Mouse (Mus musculus) intestine, embryonic 14.5 days (tissue): Measurements from ENCODE around the gene Cpt1c. TPM values are rescaled to one million over a fixed set of nuclear protein-coding genes. Genes with fewer than 3 reads are reported as not detected.
A peak's percentile ranks its signal among the peaks of the same experiment; 100 is the strongest.

Experiments used
- ATAC-seq: fragments of 200-750 bp; cut with Nextera tagmentation; replicated peaks from 2 replicates; pipeline ENCODE4 v1.8.0; 2017; ENCODE audit warnings: low read depth, moderate number of reproducible peaks, moderate TSS enrichment, moderate library complexity; ENCODE audit not compliant: low FRiP score, low TSS enrichment
- DNase-seq: peaks from one replicate; pipeline ENCODE4 v3.0.0-alpha.2; 2018; ENCODE audit warnings: low spot score
- H3K27ac ChIP-seq: fragments of 300-500 bp; sonication (generic); 2 replicates; pipeline ENCODE4 v1.5.1; 2014; ENCODE audit warnings: low read depth, mild to moderate bottlenecking, control low read depth
- H3K27me3 ChIP-seq: fragments of 300-500 bp; sonication (generic); replicated peaks from 2 replicates; pipeline ENCODE4 v1.6.1; 2014; ENCODE audit warnings: low read length, control low read depth; ENCODE audit not compliant: control insufficient read depth, insufficient read depth
- H3K36me3 ChIP-seq: fragments of 300-500 bp; sonication (generic); 2 replicates; pipeline ENCODE4 v1.6.1; 2014; ENCODE audit warnings: low read length, control low read depth; ENCODE audit not compliant: control insufficient read depth, insufficient read depth
- H3K4me1 ChIP-seq: fragments of 300-500 bp; sonication (generic); replicated peaks from 2 replicates; pipeline ENCODE4 v1.6.1; 2014; ENCODE audit warnings: low read length, control low read depth, mixed read lengths; ENCODE audit not compliant: control insufficient read depth, insufficient read depth
- H3K4me2 ChIP-seq: fragments of 300-500 bp; sonication (generic); 2 replicates; pipeline ENCODE4 v1.6.1; 2014; ENCODE audit warnings: low read length
- H3K4me3 ChIP-seq: fragments of 300-500 bp; sonication (generic); 2 replicates; pipeline ENCODE4 v1.5.1; 2014; ENCODE audit warnings: low read depth, low read length, control low read depth, mixed read lengths
- H3K9ac ChIP-seq: fragments of 300-500 bp; sonication (generic); 2 replicates; pipeline ENCODE4 v1.6.1; 2014; ENCODE audit warnings: mild to moderate bottlenecking, low read length
- H3K9me3 ChIP-seq: fragments of 300-500 bp; sonication (generic); 2 replicates; pipeline ENCODE4 v1.6.1; 2016; ENCODE audit warnings: low read length, control low read depth; ENCODE audit not compliant: control insufficient read depth
- WGBS: fragments of 180-500 bp; shearing (Covaris S2); extraction: QIAGEN DNeasy Blood & Tissue Kit; methylation state at CpG from one replicate; pipeline ENCODE4 v1.1.7; 2014; 5-methylcytosine and 5-hydroxymethylcytosine counted together
- polyA plus RNA-seq: library from polyadenylated mRNA; unstranded; fragments of >200 nt; fragmentation: Nextera tagmentation; extraction: Ambion mirVana; gene quantifications from 2 replicates; pipeline ENCODE4 v1.2.1, GENCODE M21; 2014

The Cpt1c gene
- polyA plus RNA-seq, 1 experiment from 2014 or later, result 21.9 TPM

GRCm38 (mm10) chr7:44996672-44997071, 22.0 kb upstream of the Cpt1c start:
- peaks cover 18% of the 10 kb centered on the region for H3K4me1 ChIP-seq
- 10% methylated on average over 10 of the region's 10 CpGs for WGBS
- H3K4me2 ChIP-seq, result peak overlapping the region; percentile 96
- peak overlapping the region; percentile 86; the same call in 1 of the 2 replicates for H3K27ac ChIP-seq
- ATAC-seq, result no peak
- H3K27me3 ChIP-seq, result no peaks in the 10 kb centered on the region
- H3K36me3 ChIP-seq, result peaks cover 63% of the 10 kb centered on the region
- H3K9ac ChIP-seq, result peak overlapping the region; percentile 86
- no peak for DNase-seq
- no peaks in the 10 kb centered on the region for H3K9me3 ChIP-seq
- H3K4me3 ChIP-seq, result peak overlapping the region; percentile 84

- Histone ChIP-seq H3K4me3 (peak overlapping the region; percentile 74), H3K4me1 (peaks cover 22% of the 10 kb centered on the region), H3K36me3 (peaks cover 32% of the 10 kb centered on the region), H3K9ac (peak overlapping the region; percentile 80), H3K27ac (peak overlapping the region; percentile 84), H3K27me3 (no peaks in the 10 kb centered on the region), H3K9me3 (no peaks in the 10 kb centered on the region), H3K4me2 (peak overlapping the region; percentile 77)
- WGBS, result under 1% methylated on average over 29 of the region's 29 CpGs
- DNase-seq (peak; percentile 91), ATAC-seq (peak; percentile 34)
Observed at GRCm38 (mm10) chr7:44986879-44987718, 12.4 kb upstream of the Cpt1c start.

DNA sequence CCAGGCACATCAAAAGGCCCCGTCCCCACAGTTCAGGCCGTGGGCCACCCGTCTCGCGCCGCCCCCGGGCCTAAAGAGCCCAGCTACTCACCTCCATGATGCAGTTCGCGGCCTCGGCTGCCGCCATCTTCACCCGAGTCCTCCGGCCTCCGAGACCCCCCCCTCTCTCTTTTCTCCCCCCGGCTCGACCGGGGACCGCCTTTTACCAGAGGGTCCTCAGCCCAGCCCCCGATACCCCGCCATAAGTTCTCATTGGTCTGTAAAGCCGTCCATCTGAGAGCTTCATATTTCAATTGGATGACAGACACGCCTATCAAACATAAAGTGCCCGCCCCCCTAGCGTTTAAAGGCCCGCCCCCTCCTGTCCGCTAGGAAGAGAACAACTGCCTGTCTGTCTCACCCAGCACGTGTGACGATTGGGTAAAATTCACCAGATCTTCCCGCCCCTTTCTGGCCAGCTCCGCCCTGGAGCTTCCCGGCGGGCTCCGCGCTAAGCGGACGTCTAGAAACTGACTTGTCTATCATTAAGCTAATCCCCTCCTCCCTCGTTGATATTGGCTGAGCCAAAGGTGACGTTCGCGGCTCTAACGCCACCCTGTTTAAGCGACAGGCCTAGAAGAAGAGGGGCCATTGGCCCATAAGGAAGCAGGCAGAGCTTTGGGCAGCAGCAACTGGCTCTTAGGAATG, 11.7 kb upstream of the Cpt1c start, which contains the start of gene Prmt1:
Gene Prmt1 (minus strand): TSS at position 377 of the 687 bp plus-strand sequence.
- under 1% methylated on average over 42 of the region's 42 CpGs for WGBS
- Histone ChIP-seq H3K4me1 (peaks cover 22% of the 10 kb centered on the region), H3K4me3 (peak within 1 kb of the TSS; percentile 99), H3K27me3 (no peaks in the 10 kb centered on the region), H3K9me3 (no peaks in the 10 kb centered on the region), H3K36me3 (peaks cover 32% of the 10 kb centered on the region), H3K4me2 (peak within 1 kb of the TSS; percentile 77), H3K27ac (peak within 1 kb of the TSS; percentile 93), H3K9ac (peak within 1 kb of the TSS; percentile 99)
- DNase-seq (peak; percentile 99), ATAC-seq (peak; percentile 94)

DNA sequence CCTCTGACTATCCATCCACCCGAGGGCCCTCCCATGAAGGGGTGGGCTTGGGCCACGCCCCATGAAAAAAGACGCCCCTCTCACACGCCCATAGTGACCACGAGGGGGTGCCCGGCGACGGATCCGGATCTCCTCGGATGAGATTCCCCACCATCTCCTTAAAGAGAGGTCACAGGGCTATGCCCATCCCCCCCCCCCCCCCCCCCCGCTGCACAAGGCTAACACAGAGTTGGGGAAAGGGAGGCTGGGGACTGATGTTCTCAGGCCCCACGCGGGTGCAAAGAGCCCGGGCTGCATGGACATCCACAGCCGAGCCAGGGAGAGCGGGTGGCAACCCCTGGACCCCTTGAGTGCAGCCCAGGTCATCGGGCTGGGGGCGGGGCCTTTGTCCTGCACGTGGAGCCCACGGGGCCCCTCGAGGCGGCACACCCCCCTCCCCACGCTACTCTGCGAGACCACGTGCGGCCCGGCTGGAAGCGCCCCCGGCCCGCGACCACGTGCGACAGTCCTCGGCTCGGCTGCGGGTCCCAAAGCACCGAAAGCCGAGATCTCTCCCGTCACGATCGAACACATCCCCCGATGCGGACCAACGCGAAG, 11.0 kb upstream of the Cpt1c start:
- ATAC-seq (peak; percentile 11), DNase-seq (peak; percentile 86)
- Histone ChIP-seq H3K4me1 (peaks cover 22% of the 10 kb centered on the region), H3K9me3 (no peaks in the 10 kb centered on the region), H3K27ac (peak overlapping the region; percentile 93), H3K36me3 (peaks cover 32% of the 10 kb centered on the region), H3K4me2 (peak overlapping the region; percentile 68), H3K27me3 (no peaks in the 10 kb centered on the region), H3K9ac (peak overlapping the region; percentile 99), H3K4me3 (peak overlapping the region; percentile 99)
- under 1% methylated on average over 44 of the region's 45 CpGs for WGBS

- Histone ChIP-seq H3K4me3 (peak overlapping the region; percentile 99), H3K9me3 (no peaks in the 10 kb centered on the region), H3K27ac (no peak overlapping the region), H3K9ac (no peak overlapping the region; the same call in 1 of the 2 replicates), H3K27me3 (no peaks in the 10 kb centered on the region), H3K4me2 (peak overlapping the region; percentile 68), H3K4me1 (peaks cover 22% of the 10 kb centered on the region), H3K36me3 (peaks cover 32% of the 10 kb centered on the region)
- 28% methylated on average over 3 of the region's 3 CpGs for WGBS
- ATAC-seq (no peak), DNase-seq (no peak)
Observed at GRCm38 (mm10) chr7:44984833-44985164, 10.1 kb upstream of the Cpt1c start.

- no peaks in the 10 kb centered on the region for H3K9me3 ChIP-seq
Observed at GRCm38 (mm10) chr7:44983944-44984832, 9.5 kb upstream of the Cpt1c start.

DNA sequence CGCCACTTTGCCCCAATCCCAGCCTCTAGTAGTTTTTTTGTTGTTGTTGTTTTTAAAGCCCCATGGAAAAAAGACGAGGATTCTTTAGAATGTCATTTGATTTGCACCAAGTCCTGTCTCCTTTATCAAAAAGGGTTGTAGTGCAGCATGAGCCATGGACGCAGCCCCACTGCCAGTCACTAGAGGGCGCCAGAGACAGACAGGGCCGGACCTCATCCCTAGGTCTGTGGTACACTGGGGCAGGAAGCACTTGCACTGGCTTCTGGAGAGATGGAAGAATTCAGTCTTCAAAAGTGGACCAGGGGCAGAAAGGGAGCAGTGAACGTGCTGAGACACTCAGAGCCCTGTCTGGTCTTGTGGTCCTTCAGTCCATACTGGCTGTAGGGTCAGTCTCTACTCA, 8.4 kb upstream of the Cpt1c start:
- Histone ChIP-seq H3K9me3 (no peaks in the 10 kb centered on the region), H3K27me3 (no peaks in the 10 kb centered on the region), H3K4me3 (no peak overlapping the region), H3K27ac (no peak overlapping the region), H3K9ac (no peak overlapping the region), H3K36me3 (peaks cover 49% of the 10 kb centered on the region), H3K4me2 (no peak overlapping the region), H3K4me1 (peaks cover 17% of the 10 kb centered on the region)
- DNase-seq (peak; percentile 96), ATAC-seq (no peak)
- WGBS, result 32% methylated on average over 6 of the region's 6 CpGs

More at GRCm38 (mm10) chr7:44983944-44984832, 9.5 kb upstream of the Cpt1c start:
- peak overlapping the region; percentile 99 for H3K4me3 ChIP-seq
- no peak overlapping the region for H3K9ac ChIP-seq
- no peak for DNase-seq
- no peak for ATAC-seq
- H3K27me3 ChIP-seq, result no peaks in the 10 kb centered on the region
- H3K4me2 ChIP-seq, result peak overlapping the region; percentile 68
- peaks cover 22% of the 10 kb centered on the region for H3K4me1 ChIP-seq
- H3K36me3 ChIP-seq, result peaks cover 38% of the 10 kb centered on the region
- no peak overlapping the region for H3K27ac ChIP-seq
- 78% methylated on average over 7 of the region's 7 CpGs for WGBS

GRCm38 (mm10) chr7:44981539-44981938, 6.9 kb upstream of the Cpt1c start:
- 96% methylated on average over 8 of the region's 8 CpGs for WGBS
- Histone ChIP-seq H3K4me3 (no peak overlapping the region), H3K4me2 (no peak overlapping the region), H3K27ac (no peak overlapping the region), H3K36me3 (peaks cover 65% of the 10 kb centered on the region), H3K4me1 (peaks cover 16% of the 10 kb centered on the region; the same call in 1 of the 2 replicates), H3K9me3 (no peaks in the 10 kb centered on the region), H3K9ac (no peak overlapping the region), H3K27me3 (no peaks in the 10 kb centered on the region)
- DNase-seq, result no peak
- no peak for ATAC-seq
